Mouse (Mus musculus) lung, postnatal 0 days (tissue): ENCODE results near the gene Igf2r. TPM values are rescaled to one million over a fixed set of nuclear protein-coding genes. Genes with fewer than 3 reads are reported as not detected.

Experiments
- ATAC-seq: fragments of 200-750 bp; cut with Nextera tagmentation; 2 replicates; pipeline ENCODE4 v1.8.0; 2017; ENCODE audit warnings: moderate library complexity
- DNase-seq: peaks from one replicate; pipeline ENCODE4 v3.0.0-alpha.2; 2016; ENCODE audit warnings: low spot score
- H3K27ac ChIP-seq: fragments of 300-500 bp; sonication (generic); 2 replicates; pipeline ENCODE4 v1.5.1; 2014; ENCODE audit warnings: antibody characterized with exemption, mild to moderate bottlenecking, low read length, mixed read lengths
- H3K27me3 ChIP-seq: fragments of 300-500 bp; sonication (generic); replicated peaks from 2 replicates; pipeline ENCODE4 v1.6.1; 2014; ENCODE audit warnings: low read length, mixed read lengths; ENCODE audit not compliant: insufficient read depth
- H3K36me3 ChIP-seq: fragments of 300-500 bp; sonication (generic); 2 replicates; pipeline ENCODE4 v1.6.1; 2014; ENCODE audit warnings: low read length, mixed read lengths; ENCODE audit not compliant: insufficient read depth
- H3K4me1 ChIP-seq: fragments of 300-500 bp; sonication (generic); 2 replicates; pipeline ENCODE4 v1.6.1; 2014; ENCODE audit warnings: antibody characterized with exemption, low read depth, low read length, mixed read lengths; ENCODE audit not compliant: insufficient read depth
- H3K4me2 ChIP-seq: fragments of 300-500 bp; sonication (generic); replicated peaks from 2 replicates; pipeline ENCODE4 v1.6.1; 2014; ENCODE audit warnings: low read depth, mild to moderate bottlenecking, low read length, moderate library complexity, mixed read lengths
- H3K4me3 ChIP-seq: fragments of 300-500 bp; sonication (generic); 2 replicates; pipeline ENCODE4 v1.5.1; 2014; ENCODE audit warnings: low read depth, low read length
- H3K9ac ChIP-seq: fragments of 300-500 bp; sonication (generic); replicated peaks from 2 replicates; pipeline ENCODE4 v1.6.1; 2014; ENCODE audit warnings: low read depth, mild to moderate bottlenecking
- H3K9me3 ChIP-seq: fragments of 300-500 bp; sonication (generic); 2 replicates; pipeline ENCODE4 v1.6.1; 2016; ENCODE audit warnings: low read length, mixed read lengths
- CTCF ChIP-seq: IDR thresholded peaks from 2 replicates; pipeline ENCODE4 v1.5.1; 2016; ENCODE audit warnings: antibody characterized with exemption, mild to moderate bottlenecking
- EP300 ChIP-seq: IDR thresholded peaks from 2 replicates; pipeline ENCODE4 v1.6.1; 2016; ENCODE audit warnings: antibody characterized with exemption, mild to moderate bottlenecking, control low read depth
- WGBS: fragments of 180-500 bp; shearing (Covaris S2); extraction: QIAGEN DNeasy Blood & Tissue Kit; methylation state at CpG from one replicate; pipeline ENCODE4 v1.1.7; 2014; 5-methylcytosine and 5-hydroxymethylcytosine counted together
- polyA plus RNA-seq: library from polyadenylated mRNA; unstranded; fragments of >200 nt; fragmentation: Nextera tagmentation; extraction: Ambion mirVana; gene quantifications from 2 replicates; pipeline ENCODE4 v1.2.1, GENCODE M21; 2015

Igf2r gene
- polyA plus RNA-seq = 26.7 and 27.9 TPM in 2 replicates

- Histone ChIP-seq H3K27me3 (no peaks in the 10 kb centered on the region), H3K4me2 (peak within 1 kb of the TSS; percentile 59), H3K9ac (peak within 1 kb of the TSS; percentile 72), H3K36me3 (peaks cover 9% of the 10 kb centered on the region), H3K27ac (peak within 1 kb of the TSS; percentile 78), H3K9me3 (no peaks in the 10 kb centered on the region), H3K4me1 (0 out of 2 replicates have a peak, but pooled peaks cover 3% of the 10 kb centered on the region), H3K4me3 (peak within 1 kb of the TSS; percentile 65)
- ATAC-seq (peak; percentile 90), DNase-seq (peak; percentile 88)
- TF ChIP-seq CTCF (no peak), EP300 (no peak)
- WGBS = 45% methylated on average over 56 of the region's 67 CpGs
Observed at GRCm38 (mm10) chr17:12769380-12769921, at the start of gene Igf2r. Gene Igf2r, minus strand, starts transcription at chr17:12769664.

- DNase-seq (no peak), ATAC-seq (no peak)
- Histone ChIP-seq H3K4me2 (no peak overlapping the region), H3K27me3 (no peaks in the 10 kb centered on the region), H3K9ac (no peak overlapping the region), H3K36me3 (0 out of 2 replicates have a peak, but pooled peaks cover 3% of the 10 kb centered on the region), H3K4me1 (no peaks in the 10 kb centered on the region), H3K4me3 (no peak overlapping the region), H3K9me3 (0 out of 2 replicates have a peak, but pooled peaks cover 5% of the 10 kb centered on the region), H3K27ac (no peak overlapping the region)
- WGBS = 92% methylated on average over 4 of the region's 4 CpGs
- TF ChIP-seq EP300 = no peak
- no peak for TF ChIP-seq CTCF
Observed at GRCm38 (mm10) chr17:12815885-12816284, 46.4 kb upstream of the Igf2r start.

- no peak for DNase-seq
- WGBS = 51% methylated on average over 3 of the region's 3 CpGs
- Histone ChIP-seq H3K27ac (no peak overlapping the region), H3K36me3 (0 out of 2 replicates have a peak, but pooled peaks cover 3% of the 10 kb centered on the region), H3K9ac (no peak overlapping the region), H3K4me1 (peaks cover 5% of the 10 kb centered on the region; the same call in 1 of the 2 replicates), H3K9me3 (no peaks in the 10 kb centered on the region), H3K4me2 (no peak overlapping the region), H3K27me3 (no peaks in the 10 kb centered on the region), H3K4me3 (no peak overlapping the region)
- TF ChIP-seq CTCF (no peak), EP300 (no peak)
- no peak for ATAC-seq
Observed at GRCm38 (mm10) chr17:12814502-12814901, 45.0 kb upstream of the Igf2r start.

GRCm38 (mm10) chr17:12810973-12811303 lies 41.5 kb upstream of the Igf2r start:
- TF ChIP-seq EP300 = no peak
- no peak for TF ChIP-seq CTCF
- 88% methylated on average over 1 of the region's 1 CpGs for WGBS
- no peak overlapping the region for H3K4me3 ChIP-seq
- no peak overlapping the region for H3K27ac ChIP-seq
- 0 out of 2 replicates have a peak, but pooled peaks cover 3% of the 10 kb centered on the region for H3K36me3 ChIP-seq
- no peak overlapping the region for H3K4me2 ChIP-seq
- H3K4me1 ChIP-seq = peaks cover 5% of the 10 kb centered on the region; the same call in 1 of the 2 replicates
- H3K9me3 ChIP-seq = no peaks in the 10 kb centered on the region
- H3K9ac ChIP-seq = no peak overlapping the region
- DNase-seq (no peak), ATAC-seq (peak; percentile 7; the same call in 1 of the 2 replicates)
- H3K27me3 ChIP-seq = no peaks in the 10 kb centered on the region

GRCm38 (mm10) chr17:12810103-12810972 lies 40.9 kb upstream of the Igf2r start:
- Histone ChIP-seq H3K36me3 (0 out of 2 replicates have a peak, but pooled peaks cover 3% of the 10 kb centered on the region), H3K4me1 (peaks cover 5% of the 10 kb centered on the region; the same call in 1 of the 2 replicates), H3K27ac (0 out of 2 replicates have a peak overlapping the region, but pooled peaks have one; percentile 1), H3K4me3 (no peak overlapping the region), H3K9ac (no peak overlapping the region), H3K4me2 (no peak overlapping the region), H3K9me3 (no peaks in the 10 kb centered on the region), H3K27me3 (no peaks in the 10 kb centered on the region)
- WGBS = 19% methylated on average over 14 of the region's 14 CpGs
- ATAC-seq (peak; percentile 85), DNase-seq (peak; percentile 93)
- TF ChIP-seq EP300 = peak; percentile 60; the same call in 1 of the 2 replicates
- peak; percentile 95 for TF ChIP-seq CTCF

- no peaks in the 10 kb centered on the region for H3K27me3 ChIP-seq
- H3K27ac ChIP-seq = no peak overlapping the region
- H3K4me3 ChIP-seq = no peak overlapping the region
- no peak overlapping the region for H3K4me2 ChIP-seq
- no peak for DNase-seq
- no peaks in the 10 kb centered on the region for H3K36me3 ChIP-seq
- no peaks in the 10 kb centered on the region for H3K9me3 ChIP-seq
- peaks cover 5% of the 10 kb centered on the region; the same call in 1 of the 2 replicates for H3K4me1 ChIP-seq
- no peak overlapping the region for H3K9ac ChIP-seq
- TF ChIP-seq CTCF (no peak), EP300 (no peak)
- 84% methylated on average over 6 of the region's 6 CpGs for WGBS
- no peak for ATAC-seq
Observed at GRCm38 (mm10) chr17:12808851-12809250, 39.4 kb upstream of the Igf2r start.
